Mouse (Mus musculus): Measurements from ENCODE around the gene Col1a2. TPM values are rescaled to one million over a fixed set of nuclear protein-coding genes. Genes with fewer than 3 reads are reported as not detected.

The Col1a2 gene
- total and polyA plus RNA-seq, 3 experiments: not detected

DNA sequence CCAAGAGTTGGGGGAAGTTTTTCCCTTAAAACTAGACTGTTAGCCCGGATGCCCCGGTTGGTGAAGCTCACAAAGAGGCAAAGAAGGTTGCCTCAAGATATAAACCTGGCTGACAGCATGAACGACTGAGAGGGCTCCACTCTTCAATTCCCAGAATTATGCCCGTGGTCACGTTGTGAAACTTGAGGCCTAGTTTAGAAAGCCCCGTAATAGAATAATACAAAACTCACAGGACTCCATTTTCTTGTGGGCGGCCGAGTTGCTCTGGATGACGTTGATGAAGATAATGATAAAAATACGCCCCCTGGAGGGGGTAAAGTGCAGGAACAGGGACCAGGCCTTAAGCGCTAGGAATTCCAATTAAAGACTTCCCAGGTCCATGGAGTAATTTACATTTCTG lies 1.5 kb downstream of the Col1a2 start:
- DNase-seq (ENCODE audit: low read depth, low spot score): peak; percentile 22
- peaks cover 13 to 18% of the 10 kb centered on the region in 2 experiments for H3K27me3 ChIP-seq (ENCODE audit: control insufficient read depth in 1 of 2, insufficient read depth in 2 of 2, low read length in 2 of 2)
- H3K9ac ChIP-seq (ENCODE audit: control insufficient read depth, low read depth, low read length, poor library complexity, severe bottlenecking): no peak overlapping the region
- no peaks in the 10 kb centered on the region for H3K9me3 ChIP-seq (replicated peaks; ENCODE audit: insufficient read depth, low read length)
- no peaks in the 10 kb centered on the region for H3K4me1 ChIP-seq (ENCODE audit: control insufficient read depth in 1 of 2, insufficient read depth in 2 of 2, low read length in 2 of 2)
- no peaks in the 10 kb centered on the region for H3K36me3 ChIP-seq (ENCODE audit: control insufficient read depth in 1 of 2, insufficient read depth in 2 of 2, low read length in 2 of 2)
- TF ChIP-seq SMC3 (IDR thresholded peaks at IDR 0.05; ENCODE audit: low read depth, low read length) (peak; percentile 70), TCF12 (IDR thresholded peaks at IDR 0.05; ENCODE audit: low read depth, low read length) (no peak), ZC3H11A (IDR thresholded peaks at IDR 0.05; ENCODE audit: low read depth, low read length) (peak; percentile 59), CTCF (IDR thresholded peaks at IDR 0.05 in 2 of 3, conservative IDR thresholded peaks at IDR 0.05 in 1 of 3; ENCODE audit: control insufficient read depth in 1 of 3, insufficient read depth in 1 of 3, low read depth in 2 of 3, low read length in 3 of 3, poor library complexity in 1 of 3, severe bottlenecking in 1 of 3) (peak; percentile 24 to 59 (median 25); a peak in 4 of 6 replicates), RAD21 (IDR thresholded peaks at IDR 0.05; ENCODE audit: low read depth, low read length) (peak; percentile 58), ZNF384 (IDR thresholded peaks at IDR 0.05; ENCODE audit: low read depth, low read length) (no peak), SIN3A (IDR thresholded peaks at IDR 0.05; ENCODE audit: low read length) (no peak), MYC (IDR thresholded peaks at IDR 0.05; ENCODE audit: low read depth, low read length) (no peak), RCOR1 (IDR thresholded peaks at IDR 0.05; ENCODE audit: low read depth, low read length) (no peak), EP300 (IDR thresholded peaks at IDR 0.05; ENCODE audit: low read depth in 1 of 2, low read length in 2 of 2) (no peak), TBP (IDR thresholded peaks at IDR 0.05; ENCODE audit: low read depth, low read length) (no peak)
- H3K79me2 ChIP-seq (ENCODE audit: control insufficient read depth, insufficient read depth, low read length, poor library complexity): no peaks in the 10 kb centered on the region
- H3K4me3 ChIP-seq (ENCODE audit: control insufficient read depth in 1 of 2, insufficient read depth in 1 of 2, low read depth in 2 of 2, low read length in 2 of 2): no peak overlapping the region
- H3K27ac ChIP-seq (ENCODE audit: control insufficient read depth, low read depth, low read length): no peak overlapping the region

DNA sequence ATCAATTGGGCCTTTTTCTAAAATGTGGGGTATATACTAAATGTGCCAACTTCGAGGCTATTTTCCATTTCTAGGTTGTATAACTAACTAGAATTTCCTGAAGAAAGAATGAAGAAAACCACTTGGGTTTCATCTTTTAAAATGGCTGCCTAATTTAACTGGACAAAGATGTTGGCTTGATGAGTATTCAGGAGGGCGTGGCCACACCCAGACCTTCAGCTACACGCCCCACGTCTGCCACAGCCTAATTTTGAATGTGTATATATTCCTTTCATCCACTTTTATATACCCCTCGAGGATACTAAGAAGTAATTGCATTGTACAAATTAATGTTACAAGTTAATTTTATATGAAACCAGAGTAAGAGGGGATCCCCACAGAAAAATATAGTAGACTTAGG lies 2.2 kb downstream of the Col1a2 start:
- TF ChIP-seq GABPA (IDR thresholded peaks at IDR 0.05; ENCODE audit: low read depth, low read length) (no peak), ZC3H11A (IDR thresholded peaks at IDR 0.05; ENCODE audit: low read depth, low read length) (no peak), JUND (IDR thresholded peaks at IDR 0.05; ENCODE audit: low read depth, low read length) (no peak), ZNF384 (IDR thresholded peaks at IDR 0.05; ENCODE audit: low read depth, low read length) (no peak), POLR2AphosphoS5 (IDR thresholded peaks at IDR 0.05; ENCODE audit: borderline replicate concordance, low read depth, low read length) (no peak), MAFK (IDR thresholded peaks at IDR 0.05; ENCODE audit: borderline replicate concordance, low read depth, low read length) (no peak)
- Histone ChIP-seq H3K4me3 (ENCODE audit: control insufficient read depth in 1 of 2, insufficient read depth in 1 of 2, low read depth in 2 of 2, low read length in 2 of 2) (no peak overlapping the region), H3K27me3 (ENCODE audit: control insufficient read depth in 1 of 2, insufficient read depth in 2 of 2, low read length in 2 of 2) (peaks cover 13 to 15% of the 10 kb centered on the region in 2 experiments), H3K9ac (ENCODE audit: control insufficient read depth, low read depth, low read length, poor library complexity, severe bottlenecking) (no peak overlapping the region), H3K36me3 (ENCODE audit: control insufficient read depth in 1 of 2, insufficient read depth in 2 of 2, low read length in 2 of 2) (no peaks in the 10 kb centered on the region), H3K4me1 (ENCODE audit: control insufficient read depth in 1 of 2, insufficient read depth in 2 of 2, low read length in 2 of 2) (no peaks in the 10 kb centered on the region), H3K79me2 (ENCODE audit: control insufficient read depth, insufficient read depth, low read length, poor library complexity) (no peaks in the 10 kb centered on the region), H3K9me3 (replicated peaks; ENCODE audit: insufficient read depth, low read length) (no peaks in the 10 kb centered on the region), H3K27ac (ENCODE audit: control insufficient read depth, low read depth, low read length) (no peak overlapping the region)
- no peak for DNase-seq (ENCODE audit: low read depth, low spot score)

DNA sequence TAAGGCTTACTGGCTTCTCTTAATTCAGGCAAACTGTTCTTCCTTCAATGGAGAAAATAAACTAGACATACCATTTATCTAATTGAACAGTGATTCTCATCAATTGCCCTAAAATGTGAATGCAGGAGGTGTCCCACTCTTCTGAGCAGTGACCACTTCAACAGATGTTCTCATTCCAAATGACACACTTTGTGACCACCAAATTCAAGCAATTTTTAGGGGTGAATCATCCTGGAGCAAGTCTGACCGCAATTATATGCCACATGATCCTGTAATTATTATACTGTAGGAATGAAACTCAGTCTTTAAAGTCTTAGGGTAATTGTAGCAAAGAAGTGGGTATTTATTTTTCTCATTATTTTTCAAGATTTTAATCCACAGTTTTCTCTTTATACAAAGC lies 2.7 kb downstream of the Col1a2 start:
- H3K4me3 ChIP-seq (ENCODE audit: control insufficient read depth in 1 of 2, insufficient read depth in 1 of 2, low read depth in 2 of 2, low read length in 2 of 2): no peak overlapping the region
- H3K9me3 ChIP-seq (replicated peaks; ENCODE audit: insufficient read depth, low read length): no peaks in the 10 kb centered on the region
- TF ChIP-seq NELFE (IDR thresholded peaks at IDR 0.05; ENCODE audit: low read depth, low read length) (no peak), RAD21 (IDR thresholded peaks at IDR 0.05; ENCODE audit: low read depth, low read length) (no peak)
- H3K9ac ChIP-seq (ENCODE audit: control insufficient read depth, low read depth, low read length, poor library complexity, severe bottlenecking): no peak overlapping the region
- no peaks in the 10 kb centered on the region for H3K79me2 ChIP-seq (ENCODE audit: control insufficient read depth, insufficient read depth, low read length, poor library complexity)
- no peaks in the 10 kb centered on the region for H3K4me1 ChIP-seq (ENCODE audit: control insufficient read depth in 1 of 2, insufficient read depth in 2 of 2, low read length in 2 of 2)
- peaks cover 9 to 10% of the 10 kb centered on the region in 2 experiments for H3K27me3 ChIP-seq (ENCODE audit: control insufficient read depth in 1 of 2, insufficient read depth in 2 of 2, low read length in 2 of 2)
- no peaks in the 10 kb centered on the region for H3K36me3 ChIP-seq (ENCODE audit: control insufficient read depth in 1 of 2, insufficient read depth in 2 of 2, low read length in 2 of 2)
- DNase-seq (ENCODE audit: low read depth, low spot score): no peak
- H3K27ac ChIP-seq (ENCODE audit: control insufficient read depth, low read depth, low read length): no peak overlapping the region

All from MEL (cell line).